11 mouse cellular contexts compared by ENCODE assay signal in genomic region chr13:56555957-56556356, GRCm38 (mm10). TPM values are rescaled to one million over a fixed set of nuclear protein-coding genes. Genes with fewer than 3 reads are reported as not detected.
DNase-seq lines count a peak whose midpoint lies in the region; ATAC-seq and TF ChIP-seq lines count a peak whose summit lies in the region.
"Had no signal": no experiment of that assay in that cellular context is flagged by ENCODE, and none has a peak within 500 bp of the region (broad histone marks: within the 10 kb centered on the region; RNA-seq: fewer than 3 reads in every experiment).

No protein-coding gene starts in this region.

- H3K4me1 ChIP-seq in kidney, embryonic 14.5 days (ENCODE audit: control insufficient read depth, insufficient read depth, low read length) = peaks cover 5% of the 10 kb centered on the region
- H3K4me1 ChIP-seq in heart, postnatal 0 days (ENCODE audit: control insufficient read depth, insufficient read depth) = peaks cover 18% of the 10 kb centered on the region
- H3K4me1 ChIP-seq in lung, postnatal 0 days (ENCODE audit: insufficient read depth, low read depth, low read length) = no peaks in the 10 kb centered on the region
- H3K4me1 ChIP-seq in midbrain, embryonic 13.5 days (replicated peaks) = peaks cover 13% of the 10 kb centered on the region

- no peak overlapping the region for H3K4me2 ChIP-seq in kidney, embryonic 14.5 days (replicated peaks; ENCODE audit: low read depth, low read length)
- no peak overlapping the region for H3K4me2 ChIP-seq in heart, postnatal 0 days (ENCODE audit: low read depth, low read length)
- no peak overlapping the region for H3K4me2 ChIP-seq in lung, postnatal 0 days (replicated peaks; ENCODE audit: low read depth, low read length)
- no peak overlapping the region for H3K4me2 ChIP-seq in midbrain, embryonic 13.5 days (replicated peaks)

- H3K4me3 ChIP-seq in kidney, embryonic 14.5 days (ENCODE audit: low read length) = no peak overlapping the region
- no peak overlapping the region for H3K4me3 ChIP-seq in heart, postnatal 0 days (ENCODE audit: low read depth, low read length)
- H3K4me3 ChIP-seq in lung, postnatal 0 days (ENCODE audit: low read depth, low read length) = no peak overlapping the region
- no peak overlapping the region for H3K4me3 ChIP-seq in midbrain, embryonic 13.5 days (replicated peaks)

- DNase-seq in kidney, adult 11 months = peak; percentile 51
- peak; percentile 13 for DNase-seq in ES-CJ7 (ENCODE audit: low read depth, low spot score)
- peak; percentile 34 to 43 for DNase-seq in cerebellum, adult 18-20 months
- peak; percentile 71 for DNase-seq in heart, postnatal 0 days (ENCODE audit: low spot score)
- peak; percentile 81 for DNase-seq in lung, postnatal 0 days (ENCODE audit: low spot score)
- DNase-seq in c-Kit-positive CD71-positive TER-119-positive erythroid progenitor cells, embryonic 14.5 days (ENCODE audit: low spot score) = no peak

- H3K36me3 ChIP-seq in kidney, embryonic 14.5 days (ENCODE audit: control insufficient read depth, insufficient read depth, low read length) = no peaks in the 10 kb centered on the region
- H3K36me3 ChIP-seq in heart, postnatal 0 days (replicated peaks; ENCODE audit: control insufficient read depth, insufficient read depth, low read length) = no peaks in the 10 kb centered on the region
- H3K36me3 ChIP-seq in lung, postnatal 0 days (ENCODE audit: insufficient read depth, low read length) = no peaks in the 10 kb centered on the region
- no peaks in the 10 kb centered on the region for H3K36me3 ChIP-seq in midbrain, embryonic 13.5 days

- 4% methylated on average over 1 of the region's 1 CpGs for WGBS in kidney, embryonic 14.5 days
- 0% methylated on average over 1 of the region's 1 CpGs for WGBS in heart, postnatal 0 days
- 0% methylated on average over 1 of the region's 1 CpGs for WGBS in lung, postnatal 0 days
- 3% methylated on average over 1 of the region's 1 CpGs for WGBS in midbrain, embryonic 13.5 days

- H3K9ac ChIP-seq in kidney, embryonic 14.5 days (ENCODE audit: low read depth, low read length) = no peak overlapping the region
- H3K9ac ChIP-seq in heart, postnatal 0 days (replicated peaks; ENCODE audit: low read depth, low read length) = no peak overlapping the region
- no peak overlapping the region for H3K9ac ChIP-seq in lung, postnatal 0 days (replicated peaks; ENCODE audit: low read depth)
- H3K9ac ChIP-seq in midbrain, embryonic 13.5 days (replicated peaks) = no peak overlapping the region

- H3K27ac ChIP-seq in kidney, embryonic 14.5 days (ENCODE audit: low read depth, low read length) = no peak overlapping the region
- H3K27ac ChIP-seq in heart, postnatal 0 days (ENCODE audit: low read depth) = no peak overlapping the region
- H3K27ac ChIP-seq in lung, postnatal 0 days (ENCODE audit: low read length) = no peak overlapping the region
- no peak overlapping the region for H3K27ac ChIP-seq in midbrain, embryonic 13.5 days
- H3K27ac ChIP-seq: macrophage had no signal

- TF ChIP-seq CTCF in heart, postnatal 0 days (IDR thresholded peaks at IDR 0.05; ENCODE audit: low read depth) = peak; percentile 61
- peak; percentile 70 for TF ChIP-seq CTCF in lung, postnatal 0 days (IDR thresholded peaks at IDR 0.05)

- TF ChIP-seq EP300 in heart, postnatal 0 days (IDR thresholded peaks at IDR 0.05; ENCODE audit: low read depth) = no peak
- no peak for TF ChIP-seq EP300 in lung, postnatal 0 days (IDR thresholded peaks at IDR 0.05)

- H3K9me3 ChIP-seq in kidney, embryonic 14.5 days (ENCODE audit: control insufficient read depth, low read length) = no peaks in the 10 kb centered on the region
- H3K9me3 ChIP-seq in heart, postnatal 0 days (replicated peaks; ENCODE audit: control insufficient read depth, low read length) = no peaks in the 10 kb centered on the region
- no peaks in the 10 kb centered on the region for H3K9me3 ChIP-seq in lung, postnatal 0 days (ENCODE audit: low read length)
- no peaks in the 10 kb centered on the region for H3K9me3 ChIP-seq in midbrain, embryonic 13.5 days

- no peak for ATAC-seq in kidney, embryonic 14.5 days (ENCODE audit: low FRiP score, low TSS enrichment)
- no peak for ATAC-seq in heart, postnatal 0 days (ENCODE audit: insufficient read depth, low read depth)
- ATAC-seq in lung, postnatal 0 days = peak; percentile 38; the same call in 1 of the 2 replicates
- no peak for ATAC-seq in midbrain, embryonic 13.5 days

- H3K27me3 ChIP-seq in kidney, embryonic 14.5 days (ENCODE audit: control insufficient read depth, insufficient read depth, low read length) = no peaks in the 10 kb centered on the region
- H3K27me3 ChIP-seq in heart, postnatal 0 days (ENCODE audit: control insufficient read depth, insufficient read depth, low read length) = peaks cover 4% of the 10 kb centered on the region; the same call in 1 of the 2 replicates
- no peaks in the 10 kb centered on the region for H3K27me3 ChIP-seq in lung, postnatal 0 days (replicated peaks; ENCODE audit: insufficient read depth, low read length)
- 0 out of 2 replicates have a peak, but pooled peaks cover 10% of the 10 kb centered on the region for H3K27me3 ChIP-seq in midbrain, embryonic 13.5 days

RNA-seq across cellular contexts. Expression of gene Lect2, which starts 7.7 kb away (rescaled TPM):
- polyA plus RNA-seq in kidney, embryonic 14.5 days (2014; fragmentation: Nextera tagmentation; extraction: Ambion mirVana) = 0.96 and 1.6 TPM in 2 replicates
- total RNA-seq in heart, postnatal 0 days (2014; rRNA removed; ENCODE audit: low replicate concordance) = not detected in 2 replicates
- not detected in 2 replicates for polyA plus RNA-seq in heart, postnatal 0 days (2015; fragmentation: Nextera tagmentation; extraction: Ambion mirVana)
- polyA plus RNA-seq in lung, postnatal 0 days (2015; fragmentation: Nextera tagmentation; extraction: Ambion mirVana) = not detected in 2 replicates
- not detected in 2 replicates for polyA plus RNA-seq in midbrain, embryonic 13.5 days (2015; fragmentation: Nextera tagmentation; extraction: Ambion mirVana)
- total RNA-seq: gastrocnemius, postnatal 36 days had no signal
- polyA plus RNA-seq: macrophage; testis, adult 2 months had no signal

RNA-seq across cellular contexts. Expression of gene Fbxl21, which starts 33.7 kb away (rescaled TPM):
- 2.9 and 3.6 TPM in 2 replicates for polyA plus RNA-seq in kidney, embryonic 14.5 days (2014; fragmentation: Nextera tagmentation; extraction: Ambion mirVana)
- 0.08 and 1.1 TPM in 2 replicates for total RNA-seq in heart, postnatal 0 days (2014; rRNA removed; ENCODE audit: low replicate concordance)
- 0.70 and 0.92 TPM in 2 replicates for polyA plus RNA-seq in heart, postnatal 0 days (2015; fragmentation: Nextera tagmentation; extraction: Ambion mirVana)
- polyA plus RNA-seq in lung, postnatal 0 days (2015; fragmentation: Nextera tagmentation; extraction: Ambion mirVana) = 0.58 and 0.67 TPM in 2 replicates
- 2.5 and 2.6 TPM in 2 replicates for polyA plus RNA-seq in midbrain, embryonic 13.5 days (2015; fragmentation: Nextera tagmentation; extraction: Ambion mirVana)

RNA-seq across cellular contexts. Expression of gene Tgfbi, which starts 53.4 kb away (rescaled TPM):
- 76.2 and 105 TPM in 2 replicates for polyA plus RNA-seq in kidney, embryonic 14.5 days (2014; fragmentation: Nextera tagmentation; extraction: Ambion mirVana)
- 31.3 and 43.1 TPM in 2 replicates for total RNA-seq in heart, postnatal 0 days (2014; rRNA removed; ENCODE audit: low replicate concordance)
- polyA plus RNA-seq in heart, postnatal 0 days (2015; fragmentation: Nextera tagmentation; extraction: Ambion mirVana) = 23.1 and 24.3 TPM in 2 replicates
- 408 and 422 TPM in 2 replicates for polyA plus RNA-seq in lung, postnatal 0 days (2015; fragmentation: Nextera tagmentation; extraction: Ambion mirVana)
- 4.0 and 4.8 TPM in 2 replicates for polyA plus RNA-seq in midbrain, embryonic 13.5 days (2015; fragmentation: Nextera tagmentation; extraction: Ambion mirVana)
